Mouse (Mus musculus) ES-Bruce4 (cell line): ENCODE results near the gene 1810009A15Rik. TPM values are rescaled to one million over a fixed set of nuclear protein-coding genes. Genes with fewer than 3 reads are reported as not detected.

Experiments used
- H3K27ac ChIP-seq: 2 replicates; pipeline ENCODE4 v1.5.1; 2012; ENCODE audit warnings: low read length, inconsistent platforms; ENCODE audit not compliant: insufficient read depth
- H3K27me3 ChIP-seq: 2 replicates; pipeline ENCODE4 v1.6.1; 2012; ENCODE audit warnings: mild to moderate bottlenecking, low read length, inconsistent platforms; ENCODE audit not compliant: control insufficient read depth, poor library complexity, insufficient read depth, severe bottlenecking
- H3K36me3 ChIP-seq: 2 replicates; pipeline ENCODE4 v1.6.1; 2012; ENCODE audit warnings: inconsistent platforms, mild to moderate bottlenecking, low read length, moderate library complexity; ENCODE audit not compliant: control insufficient read depth, poor library complexity, insufficient read depth, severe bottlenecking
- H3K4me1 ChIP-seq: one replicate; pipeline ENCODE4 v1.8.1; 2011; ENCODE audit warnings: low read length; ENCODE audit not compliant: control insufficient read depth, insufficient read depth
- H3K4me3 ChIP-seq: 2 replicates; pipeline ENCODE4 v1.5.1; 2011; ENCODE audit warnings: low read depth, mild to moderate bottlenecking, low read length
- H3K9ac ChIP-seq: 2 replicates; pipeline ENCODE4 v1.6.1; 2012; ENCODE audit warnings: low read depth, mild to moderate bottlenecking, inconsistent platforms; ENCODE audit not compliant: poor library complexity, severe bottlenecking
- H3K9me3 ChIP-seq: replicated peaks from 2 replicates; pipeline ENCODE4 v1.6.1; 2012; ENCODE audit warnings: mild to moderate bottlenecking, low read length, inconsistent platforms; ENCODE audit not compliant: control insufficient read depth, poor library complexity, insufficient read depth, severe bottlenecking
- CTCF ChIP-seq: IDR thresholded peaks from one replicate; pipeline ENCODE4 v1.8.1; 2011; ENCODE audit warnings: low read depth, low read length
- EP300 ChIP-seq: IDR thresholded peaks from 2 replicates; pipeline ENCODE4 v1.6.1; 2011; ENCODE audit warnings: low read depth, low read length; ENCODE audit not compliant: insufficient read depth
- POLR2A ChIP-seq: IDR thresholded peaks from one replicate; pipeline ENCODE4 v1.8.1; 2011; ENCODE audit warnings: low read length; ENCODE audit not compliant: insufficient read depth
- polyA plus RNA-seq: library from polyadenylated mRNA; stranded (reverse); fragments of >200 nt; gene quantifications from 2 replicates; pipeline ENCODE4 v1.2.4, GENCODE M21; 2011; ENCODE audit warnings: low read depth; ENCODE audit not compliant: missing spikeins, insufficient read depth, insufficient read length

Gene 1810009A15Rik
- polyA plus RNA-seq, 1 experiment, result 162 TPM

DNA sequence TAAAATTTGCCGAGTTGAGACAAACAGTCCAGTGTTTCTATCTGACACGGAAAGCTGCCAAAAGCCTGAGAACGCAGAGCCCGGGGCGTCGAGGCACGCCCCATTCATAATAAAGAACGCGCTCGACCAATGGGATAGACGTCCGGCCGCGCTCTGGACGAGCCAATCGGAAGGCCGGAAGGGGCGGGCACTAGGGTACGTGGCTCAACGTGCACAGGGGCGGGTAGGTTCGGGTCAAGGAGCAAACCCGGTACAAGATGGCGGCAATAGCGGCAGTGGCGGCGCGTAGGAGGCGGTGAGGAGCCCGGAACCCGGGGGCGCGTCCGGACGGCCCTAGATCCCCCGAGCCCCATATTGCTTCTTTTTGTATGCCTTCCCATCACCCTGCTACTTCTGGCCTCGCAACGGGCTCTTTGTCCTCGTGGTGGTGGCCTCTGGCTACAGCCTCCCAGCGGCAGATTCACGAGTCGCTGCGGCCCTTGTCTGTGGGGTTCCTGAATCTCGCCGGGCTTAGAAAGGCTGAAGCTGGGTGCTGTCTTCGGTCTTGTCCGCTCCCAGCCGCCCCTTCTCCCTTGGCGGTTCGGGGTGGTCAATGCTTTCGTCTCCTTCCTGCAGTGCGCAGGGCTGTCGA lies 9.3 kb downstream of the 1810009A15Rik start, which contains the start of gene Ganab:
Gene Ganab, plus strand, starts transcription at position 207 of the 631 bp plus-strand sequence.
- Histone ChIP-seq H3K27ac (peak within 1 kb of the TSS; percentile 60), H3K27me3 (no peaks in the 10 kb centered on the region), H3K9me3 (no peaks in the 10 kb centered on the region), H3K4me3 (peak within 1 kb of the TSS; percentile 93), H3K36me3 (peaks cover 26% of the 10 kb centered on the region), H3K4me1 (no peaks in the 10 kb centered on the region), H3K9ac (peak within 1 kb of the TSS; percentile 94)
- no peak for TF ChIP-seq EP300
- TF ChIP-seq POLR2A, result peak; percentile 68

DNA sequence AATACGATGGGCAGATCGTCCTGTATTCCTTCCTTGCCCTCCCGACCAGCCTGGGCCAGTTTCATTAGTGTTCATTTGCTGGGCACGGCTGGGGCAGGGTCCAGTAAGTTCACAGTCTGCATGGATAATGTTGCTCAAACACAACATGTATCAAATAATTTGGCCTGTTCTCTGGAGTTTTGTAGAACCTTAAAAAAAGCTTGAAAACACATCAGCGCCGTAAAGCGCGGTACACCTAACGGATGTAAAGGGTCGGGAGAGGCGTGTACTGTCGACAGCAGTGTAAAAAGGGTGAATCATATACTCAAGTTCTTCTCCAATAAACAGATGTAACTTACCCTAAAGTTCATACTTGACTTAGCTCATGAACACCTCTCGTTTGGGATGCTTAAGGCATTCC lies 9.9 kb downstream of the 1810009A15Rik start:
- H3K27ac ChIP-seq, result peak overlapping the region; percentile 54
- H3K4me1 ChIP-seq, result no peaks in the 10 kb centered on the region
- TF ChIP-seq CTCF (no peak), EP300 (no peak), POLR2A (no peak)
- no peaks in the 10 kb centered on the region for H3K9me3 ChIP-seq
- H3K27me3 ChIP-seq, result no peaks in the 10 kb centered on the region
- peak overlapping the region; percentile 93 for H3K4me3 ChIP-seq
- H3K36me3 ChIP-seq, result peaks cover 32% of the 10 kb centered on the region
- H3K9ac ChIP-seq, result peak overlapping the region; percentile 94

DNA sequence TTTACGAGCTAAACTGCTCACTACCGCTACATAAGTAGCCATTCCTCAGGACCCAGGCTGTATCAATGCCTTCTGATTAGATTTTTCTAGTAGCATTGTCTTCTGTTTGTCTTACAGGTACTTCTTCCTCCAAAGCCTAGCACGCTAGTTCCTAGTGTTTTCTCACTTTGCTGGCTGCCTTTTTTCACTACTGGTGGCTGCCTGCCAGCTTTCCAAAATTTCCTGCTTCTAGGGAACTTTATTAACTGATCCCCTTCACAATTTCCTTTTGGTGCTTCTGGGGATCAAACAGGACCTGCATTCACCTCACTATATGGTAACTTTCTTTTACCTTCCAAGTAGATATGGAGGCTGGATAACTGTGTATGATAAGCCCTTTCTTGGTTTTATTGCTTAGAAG lies 10.4 kb downstream of the 1810009A15Rik start:
- Histone ChIP-seq H3K36me3 (peaks cover 36% of the 10 kb centered on the region), H3K4me1 (no peaks in the 10 kb centered on the region), H3K9ac (peak overlapping the region; percentile 94), H3K27ac (no peak overlapping the region), H3K27me3 (no peaks in the 10 kb centered on the region), H3K9me3 (no peaks in the 10 kb centered on the region), H3K4me3 (no peak overlapping the region)
- no peak for TF ChIP-seq POLR2A
- TF ChIP-seq CTCF, result no peak
- TF ChIP-seq EP300, result no peak

DNA sequence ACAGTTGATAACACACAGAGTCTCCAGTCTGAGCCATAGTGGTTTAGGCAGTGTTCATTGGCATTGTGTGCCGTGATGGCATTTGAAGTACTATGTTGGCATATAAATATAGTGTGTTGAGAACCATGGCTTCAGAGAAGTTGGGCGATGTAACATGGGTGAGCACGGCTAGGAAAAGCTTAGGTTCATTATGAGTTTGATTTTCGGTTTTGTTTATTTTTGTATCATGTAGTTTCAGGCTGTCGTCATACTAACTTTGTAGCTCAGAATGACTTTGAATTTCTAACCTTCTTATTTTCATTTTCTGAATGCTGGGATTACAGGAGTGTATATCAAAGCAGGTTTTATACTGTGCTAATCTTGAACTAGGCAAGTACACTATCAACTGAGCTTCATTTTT lies 14.8 kb downstream of the 1810009A15Rik start:
- H3K4me1 ChIP-seq, result no peaks in the 10 kb centered on the region
- TF ChIP-seq CTCF, result no peak
- no peak for TF ChIP-seq EP300
- TF ChIP-seq POLR2A, result no peak
- no peak overlapping the region for H3K9ac ChIP-seq
- no peak overlapping the region for H3K27ac ChIP-seq
- H3K4me3 ChIP-seq, result no peak overlapping the region
- peaks cover 56% of the 10 kb centered on the region for H3K36me3 ChIP-seq
- H3K27me3 ChIP-seq, result no peaks in the 10 kb centered on the region
- H3K9me3 ChIP-seq, result no peaks in the 10 kb centered on the region

- TF ChIP-seq POLR2A (no peak), CTCF (no peak), EP300 (no peak)
- Histone ChIP-seq H3K4me1 (no peaks in the 10 kb centered on the region), H3K27ac (no peak overlapping the region), H3K9me3 (no peaks in the 10 kb centered on the region), H3K27me3 (no peaks in the 10 kb centered on the region), H3K36me3 (peaks cover 86% of the 10 kb centered on the region), H3K4me3 (no peak overlapping the region), H3K9ac (no peak overlapping the region)
Observed at GRCm38 (mm10) chr19:8908531-8908930, 19.9 kb downstream of the 1810009A15Rik start.

DNA sequence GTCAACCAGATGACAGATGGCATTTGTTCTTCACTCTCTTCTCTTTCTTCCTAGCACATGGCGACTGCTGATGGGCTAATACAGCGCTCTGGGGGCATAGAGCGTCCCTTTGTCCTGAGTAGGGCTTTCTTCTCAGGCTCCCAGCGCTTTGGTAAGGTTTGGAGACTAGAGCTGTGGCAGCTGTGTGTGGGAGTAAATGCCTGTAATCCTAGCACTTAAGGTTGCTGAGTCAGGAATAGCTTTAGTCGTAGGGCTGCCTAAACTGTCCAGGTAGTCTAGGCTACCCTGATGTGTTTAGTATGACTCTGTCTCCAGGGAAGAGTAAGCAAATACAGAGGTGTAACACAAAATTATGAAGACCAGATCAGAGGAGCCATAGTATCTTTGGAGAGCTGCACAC lies 23.2 kb downstream of the 1810009A15Rik start:
- Histone ChIP-seq H3K4me3 (no peak overlapping the region), H3K9me3 (no peaks in the 10 kb centered on the region), H3K27me3 (no peaks in the 10 kb centered on the region), H3K36me3 (peaks cover 87% of the 10 kb centered on the region), H3K27ac (no peak overlapping the region), H3K9ac (no peak overlapping the region), H3K4me1 (no peaks in the 10 kb centered on the region)
- no peak for TF ChIP-seq CTCF
- TF ChIP-seq EP300, result no peak
- no peak for TF ChIP-seq POLR2A
